Mouse (Mus musculus) stomach, postnatal 0 days (tissue): ENCODE results near the gene Sh3bgrl.

ENCODE experiments used
- CTCF ChIP-seq: IDR thresholded peaks from 2 replicates; pipeline ENCODE4 v1.5.1; 2016; ENCODE audit warnings: antibody characterized with exemption, low read depth, mild to moderate bottlenecking, moderate library complexity
- EP300 ChIP-seq: optimal IDR thresholded peaks from 2 replicates; pipeline ENCODE3; 2016; ENCODE audit warnings: antibody characterized with exemption

GRCm38 (mm10) chrX:109141337-109141870 lies 46.2 kb downstream of the Sh3bgrl start:
- no peak for TF ChIP-seq EP300
- no peak for TF ChIP-seq CTCF
